Comparison of ENCODE assay signal across 8 mouse cellular contexts in genomic region chr3:22142846-22143641, GRCm38 (mm10).
DNase-seq lines count a peak whose midpoint lies in the region; TF ChIP-seq lines count a peak whose summit lies in the region.

No protein-coding gene starts in this region.

- intact Hi-C loops in left cerebral cortex, postnatal 25 days (cut with DNase I) = loop anchor here (5.0 kb wide), 2 partner anchors 66 to 206 kb away; partner anchors contain the start of gene Tbl1xr1

- H3K27ac ChIP-seq in bone marrow, adult 2 months (ENCODE audit: control insufficient read depth, insufficient read depth, low read depth, low read length, poor library complexity) = no peak overlapping the region

- WGBS in bone marrow, adult 2 months = 49% methylated on average over 5 of the region's 5 CpGs

- peak; percentile 63 for DNase-seq in adrenal gland, adult 2 months
- no peak for DNase-seq in adrenal gland, postnatal 25 days
- DNase-seq in 3134 (ENCODE audit: extremely low read depth, insufficient read length, low spot score) (peak; percentile 32), liver (peak; percentile 21)
- DNase-seq in skeletal muscle tissue, adult 2 months (ENCODE audit: low read depth, low spot score) = peak; percentile 18
- DNase-seq in left cerebral cortex, postnatal 25 days (ENCODE audit: low spot score in 2 of 2) = no peak
- no peak for DNase-seq in cerebellum, adult 18-20 months

- H3K4me1 ChIP-seq in bone marrow, adult 2 months (ENCODE audit: control insufficient read depth, insufficient read depth, low read length) = peaks cover 4% of the 10 kb centered on the region; the same call in 1 of the 2 replicates

- peak; percentile 70 for TF ChIP-seq CTCF in bone marrow, adult 2 months (IDR thresholded peaks at IDR 0.05; ENCODE audit: control insufficient read depth, insufficient read depth, low read length)

- TF ChIP-seq POLR2A in bone marrow, adult 2 months (IDR thresholded peaks at IDR 0.05; ENCODE audit: borderline replicate concordance, control insufficient read depth, low read depth, low read length) = no peak

- H3K4me3 ChIP-seq in bone marrow, adult 2 months (replicated peaks; ENCODE audit: control insufficient read depth, low read depth, low read length) = no peak overlapping the region

Comparison
In these comparisons a context has a peak if more than half of its experiments do, and no peak if none do; other contexts are left out.
1. DNase-seq: peak in adrenal gland, adult 2 months (single experiment), 3134 (single experiment), liver (single experiment) and skeletal muscle tissue, adult 2 months (single experiment); none in adrenal gland, postnatal 25 days (single experiment), left cerebral cortex, postnatal 25 days (0 of 2) and cerebellum, adult 18-20 months (0 of 2).